Mouse (Mus musculus) heart, adult 2 months (tissue): Measurements from ENCODE around the gene Cd59b. TPM values are rescaled to one million over a fixed set of nuclear protein-coding genes. Genes with fewer than 3 reads are reported as not detected.
"Not testable (repeated sequence)": the region's sequence is repeated elsewhere in the genome, so short reads cannot be mapped to it uniquely, and the experiment has no call there.

ENCODE experiments used
- DNase-seq, 2 experiments: peaks; one replicate each; pipeline ENCODE4 v3.0.0; 2021
- H3K27ac ChIP-seq: fragments of 200-600 bp; 2 replicates; pipeline ENCODE4 v1.8.1; 2022
- H3K27me3 ChIP-seq: fragments of 200-500 bp; 2 replicates; pipeline ENCODE4 v1.6.1; 2012; ENCODE audit warnings: mild to moderate bottlenecking, low read length, inconsistent platforms, mixed read lengths; ENCODE audit not compliant: control insufficient read depth, insufficient read depth
- H3K36me3 ChIP-seq: fragments of 200-500 bp; 2 replicates; pipeline ENCODE4 v1.6.1; 2012; ENCODE audit warnings: low read length, inconsistent platforms; ENCODE audit not compliant: control insufficient read depth, insufficient read depth
- H3K4me1 ChIP-seq: fragments of 200-500 bp; 2 replicates; pipeline ENCODE4 v1.6.1; 2011; ENCODE audit warnings: low read length; ENCODE audit not compliant: control insufficient read depth, insufficient read depth
- H3K4me3 ChIP-seq: fragments of 200-600 bp; 2 replicates; pipeline ENCODE4 v1.8.1; 2022
- H3K79me2 ChIP-seq: fragments of 200-500 bp; replicated peaks from 2 replicates; pipeline ENCODE4 v1.6.1; 2012; ENCODE audit warnings: mild to moderate bottlenecking, inconsistent platforms, low read length, moderate library complexity, mixed read lengths; ENCODE audit not compliant: control insufficient read depth, insufficient read depth
- H3K9ac ChIP-seq: fragments of 200-500 bp; 2 replicates; pipeline ENCODE4 v1.6.1; 2012; ENCODE audit warnings: low read depth, mild to moderate bottlenecking, control low read depth, inconsistent platforms, low read length, mixed read lengths
- CTCF ChIP-seq: fragments of 200-600 bp; IDR thresholded peaks from 2 replicates; pipeline ENCODE4 v1.8.1; 2022; ENCODE audit warnings: antibody characterized with exemption, mild to moderate bottlenecking, moderate library complexity
- EP300 ChIP-seq: fragments of 200-500 bp; IDR thresholded peaks from 2 replicates; pipeline ENCODE4 v1.6.1; 2011; ENCODE audit warnings: low read depth, low read length, control low read depth; ENCODE audit not compliant: insufficient read depth
- POLR2A ChIP-seq: fragments of 200-500 bp; IDR thresholded peaks from 2 replicates; pipeline ENCODE4 v1.6.1; 2011; ENCODE audit warnings: mild to moderate bottlenecking, low read depth, low read length, control low read depth; ENCODE audit not compliant: insufficient read depth
- whole genome bisulfite sequencing: fragments of 180-500 bp; shearing (Covaris S2); methylation state at CpG from one replicate; pipeline ENCODE4 v1.1.7; 2018; 5-methylcytosine and 5-hydroxymethylcytosine counted together
- intact Hi-C: fragments of 180-260 bp; cut with DNase I; formaldehyde crosslinking; loops from one replicate; pipeline ENCODE4 v1.15.1; 2025
- polyA plus RNA-seq: library from polyadenylated mRNA; depleted of rRNA; stranded (reverse); fragments of >200 nt; gene quantifications from 2 replicates; pipeline ENCODE4 v1.2.3, GENCODE M21; 2012
- total RNA-seq, 2 experiments: library from RNA; stranded (reverse); gene quantifications; 2 replicates each; pipeline ENCODE4 v1.2.3; 2021

Cd59b gene
- total and polyA plus RNA-seq, 3 experiments, result 3.1 to 6.9 (median 3.3) TPM

- H3K9ac ChIP-seq, result no peak overlapping the region
- intact Hi-C loops, result no loop called here
- H3K4me3 ChIP-seq, result no peak overlapping the region
Measured at GRCm38 (mm10) chr2:104082474-104082873, 12.8 kb downstream of the Cd59b start.

DNA sequence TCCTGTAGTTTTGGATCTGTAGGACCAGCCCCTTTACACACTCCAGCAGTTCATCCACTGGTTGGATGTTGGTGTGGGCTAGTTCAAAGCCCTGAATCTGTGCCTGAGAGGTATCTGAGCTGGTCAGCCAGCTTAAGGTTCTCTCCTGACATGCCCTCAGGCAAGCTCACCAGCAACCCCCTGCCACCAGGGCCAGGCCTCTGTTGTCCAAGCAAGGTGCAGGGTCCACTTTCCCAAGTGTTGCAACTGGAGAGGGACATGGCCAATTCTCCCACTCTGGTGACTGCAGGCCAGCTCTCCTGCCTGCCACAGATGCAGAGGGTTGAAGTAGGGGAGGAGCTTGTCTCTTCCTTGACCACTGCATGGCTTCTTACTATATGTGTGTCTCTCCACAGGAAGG is 14.4 kb downstream of the Cd59b start:
- intact Hi-C loops, DNase-seq, H3K36me3 ChIP-seq, H3K4me1 ChIP-seq, H3K9ac ChIP-seq, H3K4me3 ChIP-seq, H3K27ac ChIP-seq, H3K79me2 ChIP-seq, H3K27me3 ChIP-seq: not testable (repeated sequence)

More at GRCm38 (mm10) chr2:104082474-104082873, 12.8 kb downstream of the Cd59b start:
- TF ChIP-seq POLR2A, result no peak
- no peak for TF ChIP-seq CTCF
- TF ChIP-seq EP300, result no peak
- Histone ChIP-seq H3K79me2 (no peaks in the 10 kb centered on the region), H3K4me1 (no peaks in the 10 kb centered on the region), H3K27me3 (no peaks in the 10 kb centered on the region), H3K27ac (no peak overlapping the region), H3K36me3 (no peaks in the 10 kb centered on the region)
- no peak for DNase-seq

GRCm38 (mm10) chr2:104087562-104087961 is 17.9 kb downstream of the Cd59b start:
- DNase-seq, H3K27ac ChIP-seq, intact Hi-C loops, H3K79me2 ChIP-seq, H3K27me3 ChIP-seq, H3K4me3 ChIP-seq, H3K4me1 ChIP-seq, H3K36me3 ChIP-seq, H3K9ac ChIP-seq: not testable (repeated sequence)
- 71% methylated on average over 1 of the region's 1 CpGs for WGBS

GRCm38 (mm10) chr2:104093305-104093704 is 23.7 kb downstream of the Cd59b start:
- DNase-seq, result no peak
- Histone ChIP-seq H3K36me3 (no peaks in the 10 kb centered on the region; the same call in 1 of the 2 replicates), H3K79me2 (no peaks in the 10 kb centered on the region), H3K4me1 (peaks cover 4% of the 10 kb centered on the region; the same call in 1 of the 2 replicates), H3K27ac (no peak overlapping the region), H3K27me3 (no peaks in the 10 kb centered on the region), H3K4me3 (no peak overlapping the region), H3K9ac (no peak overlapping the region)
- 78% methylated on average over 2 of the region's 2 CpGs for WGBS
- intact Hi-C loops, result loop anchor here (1.0 kb wide), 1 partner anchor 25 kb away; the partner anchor contains the start of gene Gm10799
- TF ChIP-seq CTCF, result no peak
- no peak for TF ChIP-seq EP300
- no peak for TF ChIP-seq POLR2A

GRCm38 (mm10) chr2:104095741-104096213 is 26.1 kb downstream of the Cd59b start, which contains the start of gene Cd59a:
TSS of gene Cd59a (plus strand) at chr2:104095801.
- intact Hi-C loops, result loop anchor here (1.0 to 2.0 kb wide), 2 partner anchors 27 to 59 kb away; partner anchors contain the start of gene A930018P22Rik
- Histone ChIP-seq H3K4me1 (peaks cover 9% of the 10 kb centered on the region), H3K79me2 (no peaks in the 10 kb centered on the region), H3K27ac (peak within 1 kb of the TSS; percentile 93), H3K36me3 (peaks cover 3% of the 10 kb centered on the region), H3K9ac (peak within 1 kb of the TSS; percentile 83), H3K27me3 (no peaks in the 10 kb centered on the region), H3K4me3 (peak within 1 kb of the TSS; percentile 66)
- DNase-seq, result peak; percentile 88 to 89
- 2% methylated on average over 15 of the region's 15 CpGs for WGBS
- peak; percentile 93 for TF ChIP-seq POLR2A
- TF ChIP-seq CTCF, result no peak
- peak; percentile 86 for TF ChIP-seq EP300

- Histone ChIP-seq H3K79me2 (no peaks in the 10 kb centered on the region), H3K4me3 (peak overlapping the region; percentile 66), H3K36me3 (peaks cover 3% of the 10 kb centered on the region), H3K4me1 (peaks cover 9% of the 10 kb centered on the region), H3K9ac (peak overlapping the region; percentile 83), H3K27ac (peak overlapping the region; percentile 93), H3K27me3 (no peaks in the 10 kb centered on the region)
- DNase-seq, result no peak
- intact Hi-C loops, result loop anchor here (2.0 kb wide), 1 partner anchor 59 kb away; no protein-coding TSS in a partner anchor
- WGBS, result 16% methylated on average over 10 of the region's 10 CpGs
- TF ChIP-seq CTCF, result no peak
- no peak for TF ChIP-seq EP300
- no peak for TF ChIP-seq POLR2A
Measured at GRCm38 (mm10) chr2:104096256-104096655, 26.6 kb downstream of the Cd59b start.
